Mouse (Mus musculus) adrenal gland, adult 18-20 months (tissue): Measurements from ENCODE around the gene Lactbl1. TPM values are rescaled to one million over a fixed set of nuclear protein-coding genes. Genes with fewer than 3 reads are reported as not detected.

Source experiments
- DNase-seq, 2 experiments: peaks; one replicate each; pipeline ENCODE4 v3.0.0; 2021 to 2022; ENCODE audit warnings: low spot score in 2 of 2
- long read RNA-seq, 2 experiments: library from polyadenylated mRNA; stranded (forward); transcript quantifications; one replicate each; pipeline ENCODE4 v2.0.0; 2021
- total RNA-seq, 2 experiments: library from RNA; stranded (reverse); gene quantifications; 1 replicate in 1 of 2; 2 replicates in 1 of 2; pipeline ENCODE4 v1.2.3; 2021

Lactbl1 gene
- total RNA-seq: not detected
- long read RNA-seq, experiment 1: 0 reads
- long read RNA-seq, experiment 2: 0 reads

DNA sequence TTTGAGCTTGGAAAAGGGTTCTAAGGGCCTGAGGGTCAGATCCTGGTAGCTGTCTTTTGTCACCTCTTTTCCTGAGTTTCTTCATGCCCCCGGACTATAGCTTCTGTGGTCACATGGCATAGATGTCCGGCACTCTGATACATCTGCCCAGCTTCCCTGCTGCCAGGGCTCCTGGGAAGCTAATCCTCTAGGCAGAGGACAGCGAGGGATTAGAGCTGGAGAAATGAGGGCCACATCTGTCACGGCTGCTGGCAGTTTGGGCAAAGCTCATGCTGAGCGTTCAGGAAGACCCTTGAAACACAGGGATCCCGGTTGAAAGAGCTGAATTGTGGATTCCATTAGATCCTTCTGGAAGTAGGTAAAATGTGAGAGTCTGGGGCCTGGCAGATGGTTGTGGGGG is at the start of gene Lactbl1:
Lactbl1 (plus strand) TSS at position 234 of the 400 bp plus-strand sequence.
- no peak for DNase-seq

DNA sequence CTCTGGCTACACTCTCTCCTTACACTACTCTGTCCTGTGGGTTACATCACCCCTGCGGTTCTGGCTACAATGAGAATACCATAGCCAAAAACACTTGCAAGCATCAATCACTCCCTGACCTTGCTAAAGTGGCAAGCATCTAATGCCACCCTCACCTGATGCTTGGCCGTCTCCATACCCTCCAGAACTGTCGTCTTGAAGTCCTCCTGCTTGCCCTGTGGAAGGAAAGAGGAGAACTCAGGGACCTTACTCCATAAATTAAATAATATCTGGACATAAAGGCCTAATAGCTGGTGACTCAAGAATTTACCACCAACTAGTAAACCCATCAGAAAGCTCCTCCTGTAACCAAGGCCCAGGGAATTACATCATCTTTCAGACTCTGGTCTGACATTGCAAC is 40.5 kb upstream of the Lactbl1 start:
- DNase-seq: peak in 1 of 2 experiments; percentile 17

DNA sequence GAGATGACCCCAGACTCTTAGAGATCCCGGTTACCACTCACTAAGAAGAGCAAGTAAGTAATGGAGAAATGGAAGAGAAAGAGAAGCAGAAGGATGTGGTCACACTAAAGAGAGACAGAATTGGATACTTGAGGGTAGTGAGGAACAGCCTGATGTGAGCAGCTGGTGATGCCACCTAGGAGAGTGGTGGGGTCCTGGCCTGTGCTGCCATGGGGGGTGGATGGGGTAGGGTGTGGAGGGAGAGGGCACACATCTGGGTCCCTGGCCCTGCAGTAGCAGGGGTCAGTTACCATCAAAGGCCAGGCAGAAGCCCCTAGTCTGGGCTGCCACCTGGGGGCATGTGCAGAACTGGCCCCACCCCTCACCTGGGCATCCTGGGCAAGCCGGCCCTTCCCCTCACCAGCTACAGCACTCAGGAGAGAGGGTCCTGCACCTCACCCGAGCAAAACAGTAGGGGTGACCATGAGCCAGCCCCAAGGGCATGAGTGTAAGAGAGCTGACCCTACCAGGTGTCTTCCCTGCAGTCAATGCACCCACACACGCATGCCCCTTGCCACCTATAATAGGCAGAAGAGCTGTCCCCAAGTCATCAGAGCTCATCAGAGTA is 35.1 kb upstream of the Lactbl1 start:
- DNase-seq: no peak

DNA sequence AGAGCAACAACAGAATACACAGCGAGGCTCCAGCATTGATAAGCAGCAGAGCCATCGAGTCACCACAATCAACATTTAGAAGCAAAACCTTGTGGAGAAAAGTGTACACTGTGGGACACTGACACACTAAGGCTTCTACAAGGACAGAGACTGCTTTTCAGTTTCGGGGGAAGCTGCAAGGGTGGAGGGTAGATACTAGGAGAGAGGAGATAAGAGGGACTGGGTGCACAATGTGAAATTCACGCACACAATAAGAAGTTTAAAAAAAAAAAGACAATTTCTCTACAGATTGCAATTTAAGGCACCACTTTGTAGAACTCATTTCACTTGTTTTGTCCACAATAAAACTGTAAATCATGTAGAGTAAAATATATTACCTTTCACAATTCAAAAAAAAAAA is 34.4 kb upstream of the Lactbl1 start:
- DNase-seq: no peak

DNA sequence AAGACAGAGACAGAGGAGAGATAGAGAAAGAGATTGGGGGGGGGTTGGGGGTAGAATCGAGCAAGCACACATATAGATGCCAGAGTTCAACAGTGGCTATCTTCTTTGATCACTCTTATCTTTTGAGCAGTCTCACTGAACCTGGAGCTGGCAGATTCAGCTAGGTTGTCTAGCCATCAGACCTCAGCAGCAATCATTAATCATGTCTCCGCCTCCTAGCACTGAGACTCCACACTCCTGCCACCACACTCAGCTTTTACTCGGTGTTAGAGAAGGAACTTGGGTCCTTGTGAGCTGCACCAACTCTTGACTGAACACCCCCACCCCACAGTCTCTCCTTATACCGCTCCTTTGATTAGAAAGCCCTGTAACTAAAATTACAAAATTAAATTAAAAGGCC is 30.3 kb upstream of the Lactbl1 start:
- no peak for DNase-seq

DNA sequence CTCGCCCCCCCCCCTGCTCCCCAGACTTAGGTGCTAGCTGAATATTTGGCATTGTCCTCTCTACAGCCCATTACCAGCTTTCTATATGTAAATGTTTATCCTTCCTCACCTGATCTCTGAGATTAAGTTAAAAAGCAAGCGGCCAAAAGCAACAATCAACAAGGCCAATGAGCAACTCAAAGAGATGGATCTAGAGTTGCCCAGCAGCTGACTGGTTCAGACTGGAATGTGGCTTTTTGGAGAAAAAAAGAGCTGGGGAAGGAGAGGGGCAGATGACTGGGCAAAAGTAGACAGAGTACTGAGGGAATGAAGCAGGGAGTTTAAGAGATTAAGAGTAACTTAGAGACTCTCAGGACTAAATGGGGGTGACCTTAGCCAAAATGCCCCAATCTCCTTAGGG is 28.4 kb upstream of the Lactbl1 start:
- DNase-seq: no peak

DNA sequence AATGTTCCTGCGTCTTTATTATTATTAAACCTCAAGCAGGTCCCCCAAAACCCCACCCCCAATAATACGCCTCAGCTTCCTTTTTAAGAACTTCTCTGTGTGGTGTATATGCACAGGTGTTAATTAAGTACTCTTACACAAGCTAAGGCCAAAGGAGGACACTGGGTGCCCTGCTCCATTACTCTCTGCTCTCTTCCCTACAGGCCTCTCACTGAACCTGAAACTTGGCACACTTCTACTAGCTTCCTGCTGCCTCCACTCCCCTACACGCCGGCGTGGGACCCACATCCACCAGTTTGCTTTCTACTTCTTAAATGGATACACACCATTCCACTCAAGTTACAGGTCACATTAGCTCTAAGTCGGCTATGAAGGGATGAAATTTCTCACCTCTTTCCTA is 27.2 kb upstream of the Lactbl1 start:
- no peak for DNase-seq

DNA sequence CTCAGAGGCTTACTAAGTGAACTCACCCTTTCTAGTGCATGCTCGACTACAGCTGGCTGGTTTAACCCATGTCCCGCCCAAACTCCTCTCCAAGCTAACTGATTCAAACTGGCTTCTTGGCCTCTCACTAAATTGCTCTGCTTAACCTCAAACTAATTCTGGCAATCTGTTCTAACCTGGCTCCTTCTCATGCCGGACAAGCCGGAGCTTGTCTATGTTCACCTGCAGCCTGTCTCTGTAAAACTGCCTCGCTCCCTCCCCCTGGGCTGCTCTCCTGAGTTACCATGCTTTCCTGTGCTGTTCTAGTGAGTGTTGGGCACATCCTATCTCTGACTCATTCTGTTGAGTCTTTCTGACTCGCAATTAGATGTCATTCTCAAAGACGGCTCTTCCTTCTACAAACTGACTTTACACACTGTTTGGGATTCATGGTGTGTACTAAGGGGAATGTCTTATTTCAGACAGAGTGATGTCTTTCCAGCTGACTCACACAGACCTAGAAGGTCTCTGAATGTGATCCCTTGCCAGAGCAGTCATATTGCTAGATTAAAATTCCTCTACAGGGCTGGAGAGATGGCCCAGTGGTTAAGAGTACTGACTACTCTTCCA is 24.0 kb upstream of the Lactbl1 start:
- no peak for DNase-seq

DNA sequence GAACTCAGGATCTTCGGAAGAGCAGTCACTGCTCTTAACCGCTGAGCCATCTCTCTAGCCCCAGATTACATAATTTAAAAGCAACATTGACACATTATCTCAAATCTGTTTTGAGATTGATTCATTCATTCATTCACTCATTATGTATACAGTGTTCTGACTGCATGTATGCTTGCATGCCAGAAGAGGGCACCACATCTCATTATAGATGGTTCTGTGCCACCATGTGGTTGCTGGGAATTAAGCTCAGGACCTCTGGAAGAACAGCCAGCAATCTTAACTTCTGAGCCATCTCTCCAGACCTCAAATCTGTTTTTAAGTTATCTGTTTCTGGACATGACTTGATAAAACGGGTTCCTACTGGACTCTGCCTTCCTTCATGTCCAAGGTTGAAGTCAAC is 22.6 kb upstream of the Lactbl1 start:
- DNase-seq: no peak

DNA sequence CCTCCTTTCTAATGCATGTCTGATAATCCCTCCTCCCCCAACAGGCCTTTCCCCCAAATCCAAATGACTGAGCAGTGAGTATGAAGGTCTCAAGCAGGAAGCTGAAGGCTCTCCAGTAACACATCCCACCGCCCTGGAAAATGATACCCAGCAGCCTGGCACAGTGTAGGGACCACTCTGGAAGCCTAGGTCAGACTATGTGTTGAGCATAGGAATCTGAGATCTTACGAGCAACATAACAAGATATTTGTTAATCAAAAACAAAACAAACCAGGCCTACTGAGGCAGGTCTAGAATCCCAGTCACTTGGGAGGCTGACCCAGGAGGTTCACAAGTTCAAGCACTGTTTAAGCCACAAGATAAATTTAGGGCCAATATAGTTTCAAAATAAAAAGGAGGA is 21.9 kb upstream of the Lactbl1 start:
- DNase-seq: no peak

DNA sequence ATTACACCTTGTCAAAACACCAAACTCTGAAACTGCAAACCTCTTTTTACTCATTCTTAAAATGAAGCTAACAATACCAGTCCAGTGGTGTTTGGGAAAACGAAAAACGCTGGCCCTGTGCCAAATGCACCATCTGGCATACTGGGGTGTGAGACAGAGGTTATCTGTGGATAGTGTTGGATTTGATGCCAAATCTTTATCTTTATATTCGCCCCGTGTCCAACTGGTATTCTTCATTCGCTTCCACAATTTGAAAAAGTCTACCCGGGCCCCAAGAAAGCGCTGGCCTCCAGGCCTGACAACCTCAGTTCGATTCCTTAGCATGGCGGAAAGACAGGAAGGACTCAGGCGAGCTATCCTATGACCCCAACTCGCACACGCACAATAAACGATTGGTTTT is 20.9 kb upstream of the Lactbl1 start:
- peak; percentile 41 to 51 for DNase-seq

DNA sequence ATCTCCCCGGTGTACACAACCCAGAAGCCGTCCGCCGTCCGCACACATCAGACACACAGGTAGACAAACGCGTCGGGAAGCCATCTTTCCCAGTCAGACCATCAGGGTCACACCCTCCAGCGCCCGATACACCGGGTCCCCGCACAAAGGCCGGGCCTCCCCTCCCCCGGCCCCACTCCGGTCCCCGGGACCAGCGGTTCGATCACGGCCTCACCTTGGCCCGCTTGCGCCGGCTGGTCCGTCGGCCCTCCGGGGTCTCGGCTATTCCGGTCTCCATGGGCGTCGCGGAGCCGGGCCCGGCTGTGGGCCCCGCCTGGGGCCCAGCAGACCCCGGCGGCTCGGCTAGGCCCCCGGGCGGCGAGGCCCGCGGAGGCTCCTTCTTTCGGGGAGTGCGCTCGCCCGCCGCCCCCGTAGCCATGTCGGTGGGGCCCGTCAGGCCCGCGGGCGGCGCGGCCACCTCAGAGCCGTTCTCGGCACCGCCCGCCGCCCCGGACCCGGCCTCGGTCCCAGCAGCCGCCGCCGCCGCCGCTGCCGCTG is 20.3 kb upstream of the Lactbl1 start:
- peak; percentile 47 for DNase-seq

DNA sequence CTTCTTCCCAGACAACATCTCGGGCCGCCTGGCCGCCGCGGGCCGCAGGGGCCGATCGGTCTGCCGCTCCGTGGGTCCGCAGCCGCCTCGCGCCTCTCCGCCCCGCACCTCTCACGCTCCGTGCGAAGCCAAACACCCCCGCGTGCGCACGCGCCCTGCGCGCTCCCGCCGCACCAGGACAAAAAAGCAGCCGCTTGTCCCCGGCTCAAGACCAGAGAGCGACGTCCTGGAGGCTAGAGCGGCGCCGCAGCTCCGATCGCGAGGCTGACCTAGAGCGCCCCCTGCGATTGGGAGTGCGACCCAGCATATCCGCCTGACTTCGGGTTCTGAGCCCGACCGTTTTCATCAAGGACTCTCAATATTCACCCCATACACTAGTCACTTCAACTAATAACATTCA is 19.9 kb upstream of the Lactbl1 start, which contains the start of gene Kdm1a:
Kdm1a (minus strand) TSS at position 156 of the 400 bp plus-strand sequence.
- DNase-seq: peak; percentile 95 to 98

DNA sequence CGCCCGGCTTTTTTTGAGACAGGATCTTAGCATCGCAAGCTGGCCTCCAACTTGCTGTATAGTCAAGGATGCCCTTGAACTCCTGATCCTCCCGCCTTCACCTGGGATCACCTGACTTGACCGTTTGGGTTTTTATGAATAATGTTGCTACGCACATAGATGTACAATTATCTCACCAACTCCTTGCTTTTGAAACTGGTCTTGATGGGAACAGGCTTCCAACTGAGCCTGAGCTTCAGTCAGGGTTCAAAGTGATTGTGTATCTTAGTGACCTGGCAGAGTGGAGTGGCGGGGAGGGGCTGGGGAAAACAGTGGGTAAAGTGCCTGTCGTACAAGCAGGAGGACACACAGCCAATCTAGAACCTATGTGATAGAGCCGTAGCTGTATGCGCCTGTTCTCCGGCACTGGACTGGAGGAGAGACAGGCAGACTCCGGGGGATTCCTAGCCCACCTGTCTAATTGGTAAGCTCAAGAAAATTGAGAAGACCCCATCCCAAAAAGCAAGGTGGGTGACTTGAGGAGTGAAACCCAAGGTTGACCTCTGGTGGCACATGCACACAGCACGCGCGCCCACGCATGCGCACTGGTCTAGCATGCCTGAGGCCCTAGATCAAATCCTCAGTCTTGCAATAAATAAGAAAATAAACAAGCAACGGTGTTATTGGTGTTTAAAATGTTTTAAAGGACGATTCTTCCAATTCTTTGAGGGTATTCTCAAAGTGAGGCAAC is 16.5 kb upstream of the Lactbl1 start:
- DNase-seq: no peak

DNA sequence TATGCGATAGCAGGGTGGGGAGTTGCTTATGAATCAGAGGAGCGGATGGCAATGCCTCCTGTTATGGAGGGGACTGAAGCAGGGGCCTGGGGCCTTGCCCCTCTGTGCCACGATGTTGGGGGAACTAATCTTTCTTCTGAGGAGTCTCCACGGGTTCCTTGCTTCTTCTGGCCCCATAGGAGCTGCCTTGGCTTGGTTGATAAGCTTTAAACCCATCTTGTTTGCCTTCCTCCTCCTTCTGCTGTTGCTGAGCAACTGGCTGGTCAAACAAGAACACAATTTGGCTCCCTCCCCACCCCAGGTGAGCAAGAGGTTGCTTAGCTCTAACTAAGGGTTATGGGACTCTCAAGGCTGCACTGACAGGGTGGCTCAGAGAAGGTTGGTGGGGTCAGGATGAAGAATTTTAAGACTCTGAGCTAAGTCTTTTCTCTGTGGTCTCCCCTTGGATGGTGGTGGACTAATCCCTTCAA is 12.0 kb upstream of the Lactbl1 start, which contains the start of gene Tex46:
Tex46 (plus strand) TSS at position 51 of the 470 bp plus-strand sequence.
- DNase-seq: no peak

DNA sequence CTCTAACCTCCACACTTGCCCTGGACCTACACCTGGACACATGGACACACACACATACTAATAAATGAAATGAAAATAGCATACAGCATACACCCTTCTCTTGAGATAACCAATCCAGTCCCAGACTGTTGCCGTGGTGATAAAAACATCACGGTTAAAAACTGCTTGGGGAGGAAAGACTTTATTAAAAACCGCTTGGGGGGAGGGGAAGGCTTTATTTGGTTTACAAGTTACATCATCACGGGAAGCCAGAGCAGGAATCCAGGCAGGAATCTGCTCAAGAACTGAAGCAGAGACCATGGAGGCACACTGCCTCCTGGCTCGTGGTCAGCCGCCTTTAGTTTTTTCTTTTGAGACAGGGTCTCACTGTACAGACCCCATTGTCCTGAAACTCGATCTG is 8.8 kb upstream of the Lactbl1 start:
- DNase-seq: no peak

DNA sequence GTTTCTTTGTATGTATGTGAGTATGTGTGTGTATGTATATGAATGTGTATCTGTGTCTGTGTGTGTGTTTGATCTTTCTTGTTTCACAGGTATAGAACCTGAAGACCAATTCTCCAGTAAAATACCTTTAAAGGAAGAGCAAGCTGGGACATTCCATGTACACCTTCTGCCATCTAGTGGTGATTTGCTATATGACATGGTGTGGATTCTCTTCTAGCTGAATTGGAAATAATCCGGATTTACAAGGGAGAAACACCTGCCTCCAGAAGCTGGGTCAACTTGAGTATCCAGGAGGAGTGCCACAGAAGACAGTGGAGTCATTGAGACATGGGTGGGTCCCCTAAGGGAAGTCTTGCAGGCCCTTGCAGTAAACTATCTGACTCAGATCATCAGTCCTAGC is 1.1 kb upstream of the Lactbl1 start:
- DNase-seq: peak in 1 of 2 experiments; percentile 43

DNA sequence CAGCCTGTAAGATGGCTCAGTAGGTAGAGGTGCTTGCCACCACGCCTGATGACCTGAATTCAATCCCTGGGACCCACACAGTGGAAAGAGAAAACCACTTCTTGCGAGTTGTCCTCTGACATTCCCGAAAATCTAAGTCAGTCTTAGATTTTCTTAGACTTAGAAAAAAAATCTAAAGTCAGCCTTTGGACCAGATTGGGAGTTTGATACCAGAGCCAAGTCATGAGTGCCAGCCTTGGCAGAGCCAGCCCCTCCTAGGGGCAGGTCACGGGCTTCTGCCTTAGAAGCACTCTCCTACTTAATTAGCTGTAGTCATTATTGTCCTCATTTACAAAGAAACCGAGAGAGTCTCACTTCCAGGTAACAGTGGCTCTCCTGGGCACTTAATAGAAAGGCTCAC is 465 bp upstream of the Lactbl1 start:
- DNase-seq: no peak

DNA sequence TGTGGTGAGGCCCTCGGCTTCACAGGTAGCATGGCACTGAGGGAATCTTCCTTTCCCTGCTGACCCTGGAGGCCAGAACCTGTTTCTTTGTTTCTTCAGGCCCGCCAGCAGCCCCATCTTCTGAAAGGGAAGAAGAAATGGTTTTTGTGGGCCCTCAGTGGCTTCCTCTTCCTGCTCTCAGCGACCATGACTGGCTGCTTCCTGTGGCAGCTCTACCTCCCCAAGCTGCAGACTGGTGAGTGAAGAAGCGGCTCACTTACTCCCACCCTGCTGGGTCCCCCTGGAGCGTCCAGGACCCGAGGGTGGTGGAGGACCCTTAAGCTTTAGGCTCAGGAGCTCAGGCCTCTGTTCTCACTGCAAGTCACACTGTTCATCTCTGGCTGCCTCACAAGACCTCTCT is 4.2 kb downstream of the Lactbl1 start:
- no peak for DNase-seq

DNA sequence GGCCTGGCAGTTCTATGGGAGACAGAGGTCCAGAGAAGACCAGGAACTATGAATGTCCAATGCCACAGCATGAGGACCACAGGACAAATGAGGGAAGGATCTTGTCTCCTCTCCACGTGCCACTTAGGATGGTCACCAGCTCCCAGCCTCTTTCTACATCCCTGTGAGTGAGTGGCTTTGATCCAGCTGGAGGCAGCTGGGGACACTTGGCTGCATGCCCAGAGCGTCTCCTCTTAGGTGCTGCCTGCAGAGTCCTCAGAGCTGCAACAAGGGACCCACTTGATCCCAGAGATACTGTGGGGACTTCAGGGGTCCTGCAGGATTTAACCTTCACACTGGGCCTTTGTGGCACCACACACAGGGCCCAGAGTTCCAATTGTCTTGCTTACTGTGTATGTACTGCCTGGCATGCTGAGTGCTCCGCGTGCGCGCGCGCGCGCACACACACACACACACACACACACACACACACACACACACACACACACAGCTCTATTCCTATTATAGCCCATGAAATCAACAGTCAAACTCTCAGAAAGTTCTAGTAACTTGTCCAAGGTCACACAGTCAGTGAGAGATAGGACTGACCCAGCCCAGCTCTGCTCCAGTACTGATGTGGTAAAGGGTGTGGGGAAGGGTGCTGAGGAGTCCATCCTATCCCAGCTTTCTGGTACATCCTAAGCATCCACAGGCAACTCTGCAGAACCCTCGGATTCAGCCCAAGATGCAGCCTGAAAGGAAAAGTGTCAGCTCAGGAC is 9.0 kb downstream of the Lactbl1 start:
- DNase-seq: peak in 1 of 2 experiments; percentile 38

DNA sequence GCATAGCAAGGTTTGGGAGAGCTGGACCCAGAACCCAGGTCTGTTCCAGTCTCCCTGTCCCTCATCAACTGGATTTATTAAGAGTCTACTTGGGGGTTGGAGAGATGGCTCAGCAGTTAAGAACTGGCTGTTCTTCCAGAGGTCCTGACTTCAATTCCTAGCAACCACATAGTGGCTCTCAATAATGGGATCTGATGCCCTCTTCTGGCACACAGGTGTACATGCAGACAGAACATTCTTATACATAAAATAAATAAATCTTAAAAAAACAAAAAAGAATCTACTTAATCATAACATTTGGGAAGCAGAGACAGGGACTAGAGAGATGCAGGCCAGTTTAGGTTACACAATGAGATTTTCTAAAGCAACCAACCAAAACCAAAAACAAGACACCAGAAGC is 13.6 kb downstream of the Lactbl1 start:
- DNase-seq: no peak
